In genomic region chr5:43235997-43236396, GRCm38 (mm10) we compare ENCODE assay signal across 8 mouse cellular contexts. TPM values are rescaled to one million over a fixed set of nuclear protein-coding genes. Genes with fewer than 3 reads are reported as not detected.
A peak's percentile ranks its signal among the peaks of the same experiment; 100 is the strongest.
DNase-seq lines count a peak whose midpoint lies in the region; ATAC-seq and TF ChIP-seq lines count a peak whose summit lies in the region.

No protein-coding gene starts in this region.

- no peak overlapping the region for H3K27ac ChIP-seq in kidney, embryonic 15.5 days
- peak overlapping the region; percentile 68 for H3K27ac ChIP-seq in cortical plate, adult 2 months (ENCODE audit: insufficient read depth, low read length)
- H3K27ac ChIP-seq in hindbrain, embryonic 15.5 days (replicated peaks), result peak overlapping the region; percentile 100
- no peak overlapping the region for H3K27ac ChIP-seq in midbrain, embryonic 13.5 days

- DNase-seq in kidney, postnatal 10 days, result no peak
- DNase-seq in urinary bladder, postnatal 4 days (ENCODE audit: low spot score in 2 of 2), result no peak
- DNase-seq in ovary, postnatal 14 days (ENCODE audit: low spot score), result no peak
- no peak for DNase-seq in layer of hippocampus, adult 9-11 months

- no peak for TF ChIP-seq POLR2A in cortical plate, adult 2 months (IDR thresholded peaks at IDR 0.05; ENCODE audit: extremely low read depth, insufficient read depth, low read length)

- 36% methylated on average over 5 of the region's 5 CpGs for WGBS in kidney, embryonic 15.5 days
- 17% methylated on average over 5 of the region's 5 CpGs for WGBS in hindbrain, embryonic 15.5 days
- 23% methylated on average over 5 of the region's 5 CpGs for WGBS in midbrain, embryonic 13.5 days

- H3K4me3 ChIP-seq in kidney, embryonic 15.5 days (replicated peaks), result peak overlapping the region; percentile 84
- peak overlapping the region; percentile 96 for H3K4me3 ChIP-seq in cortical plate, adult 2 months (ENCODE audit: insufficient read depth, low read length)
- peak overlapping the region; percentile 99 for H3K4me3 ChIP-seq in hindbrain, embryonic 15.5 days
- H3K4me3 ChIP-seq in midbrain, embryonic 13.5 days (replicated peaks), result peak overlapping the region; percentile 97

- peaks cover 30% of the 10 kb centered on the region for H3K27me3 ChIP-seq in kidney, embryonic 15.5 days
- H3K27me3 ChIP-seq in hindbrain, embryonic 15.5 days, result no peaks in the 10 kb centered on the region
- peaks cover 3% of the 10 kb centered on the region; the same call in 1 of the 2 replicates for H3K27me3 ChIP-seq in midbrain, embryonic 13.5 days

- no peak for TF ChIP-seq CTCF in cortical plate, adult 2 months (IDR thresholded peaks at IDR 0.05; ENCODE audit: extremely low read depth, insufficient read depth, low read length)

- H3K36me3 ChIP-seq in kidney, embryonic 15.5 days, result no peaks in the 10 kb centered on the region
- H3K36me3 ChIP-seq in hindbrain, embryonic 15.5 days, result 0 out of 2 replicates have a peak, but pooled peaks cover 3% of the 10 kb centered on the region
- H3K36me3 ChIP-seq in midbrain, embryonic 13.5 days, result no peaks in the 10 kb centered on the region

- no peak for ATAC-seq in kidney, embryonic 15.5 days (replicated peaks; ENCODE audit: low FRiP score)
- ATAC-seq in hindbrain, embryonic 15.5 days (ENCODE audit: low FRiP score, low read depth), result no peak
- no peak for ATAC-seq in midbrain, embryonic 13.5 days

- H3K4me1 ChIP-seq in kidney, embryonic 15.5 days, result peaks cover 11% of the 10 kb centered on the region
- peaks cover 7% of the 10 kb centered on the region for H3K4me1 ChIP-seq in cortical plate, adult 2 months (ENCODE audit: control insufficient read depth, insufficient read depth, low read length)
- H3K4me1 ChIP-seq in hindbrain, embryonic 15.5 days (replicated peaks), result peaks cover 31% of the 10 kb centered on the region
- H3K4me1 ChIP-seq in midbrain, embryonic 13.5 days (replicated peaks), result peaks cover 28% of the 10 kb centered on the region

- no peak overlapping the region for H3K9ac ChIP-seq in kidney, embryonic 15.5 days
- peak overlapping the region; percentile 100 for H3K9ac ChIP-seq in hindbrain, embryonic 15.5 days
- H3K9ac ChIP-seq in midbrain, embryonic 13.5 days (replicated peaks), result peak overlapping the region; percentile 99

- no peaks in the 10 kb centered on the region for H3K9me3 ChIP-seq in kidney, embryonic 15.5 days (replicated peaks)
- no peaks in the 10 kb centered on the region for H3K9me3 ChIP-seq in hindbrain, embryonic 15.5 days
- H3K9me3 ChIP-seq in midbrain, embryonic 13.5 days, result no peaks in the 10 kb centered on the region

- H3K4me2 ChIP-seq in kidney, embryonic 15.5 days, result peak overlapping the region; percentile 98
- peak overlapping the region; percentile 75 for H3K4me2 ChIP-seq in hindbrain, embryonic 15.5 days
- peak overlapping the region; percentile 80 for H3K4me2 ChIP-seq in midbrain, embryonic 13.5 days (replicated peaks)

RNA-seq across cellular contexts. Expression of gene Cpeb2, which starts 3.0 kb away (rescaled TPM):
- 1.4 and 1.6 TPM in 2 replicates for polyA plus RNA-seq in kidney, embryonic 15.5 days (2015; fragmentation: Nextera tagmentation; extraction: Ambion mirVana)
- 33.7 TPM in 2 replicates for polyA plus RNA-seq in cortical plate, adult 2 months (2012; rRNA removed)
- 15.8 and 16.3 TPM in 2 replicates for polyA plus RNA-seq in hindbrain, embryonic 15.5 days (2015; fragmentation: Nextera tagmentation; extraction: Ambion mirVana)
- polyA plus RNA-seq in midbrain, embryonic 13.5 days (2015; fragmentation: Nextera tagmentation; extraction: Ambion mirVana), result 10.9 and 12.1 TPM in 2 replicates

Comparison
In these comparisons a context has a peak if more than half of its experiments do, and no peak if none do; other contexts are left out.
1. H3K27ac ChIP-seq: peak in cortical plate, adult 2 months (single experiment) and hindbrain, embryonic 15.5 days (single experiment); none in kidney, embryonic 15.5 days (single experiment) and midbrain, embryonic 13.5 days (single experiment).
2. Peak in every context shown above with its lines, with median percentiles within 50 percentile points of each other: H3K4me2 ChIP-seq and H3K4me3 ChIP-seq.